Mouse (Mus musculus): ENCODE results near the gene Igf1.
A peak's percentile ranks its signal among the peaks of the same experiment; 100 is the strongest.

- TF ChIP-seq POLR2A (IDR thresholded peaks at IDR 0.05; ENCODE audit: insufficient read length, low read depth) (no peak), E2F4 (IDR thresholded peaks at IDR 0.05; ENCODE audit: insufficient read depth) (no peak), REST (IDR thresholded peaks at IDR 0.05; ENCODE audit: insufficient read depth, insufficient read length) (no peak), USF1 (IDR thresholded peaks at IDR 0.05; ENCODE audit: low read depth) (peak; percentile 87)
Measured at GRCm38 (mm10) chr10:87927131-87927609, 69.1 kb downstream of the Igf1 start.

All from myocyte (in vitro differentiated cells).